Comparison of ENCODE assay signal across 8 mouse cellular contexts in genomic region chr2:59424729-59425128, GRCm38 (mm10). TPM values are rescaled to one million over a fixed set of nuclear protein-coding genes. Genes with fewer than 3 reads are reported as not detected.
DNase-seq lines count a peak whose midpoint lies in the region; ATAC-seq lines count a peak whose summit lies in the region.

No protein-coding gene starts in this region.

- peak; percentile 44 to 73 for DNase-seq in adrenal gland, adult (ENCODE audit: inconsistent age in 2 of 2, low spot score in 1 of 2)
- DNase-seq in adrenal gland, adult 8-10 months: no peak
- DNase-seq in ovary, adult 18-20 months (ENCODE audit: low spot score): peak; percentile 47
- DNase-seq in ovary, postnatal 10 days (ENCODE audit: low spot score): no peak
- DNase-seq in right cerebral cortex, postnatal 14 days: peak; percentile 22
- DNase-seq in spleen, adult 12 weeks (ENCODE audit: low spot score): no peak

- H3K4me2 ChIP-seq in hindbrain, embryonic 15.5 days: no peak overlapping the region
- no peak overlapping the region for H3K4me2 ChIP-seq in limb, embryonic 13.5 days (replicated peaks)

- no peak overlapping the region for H3K4me3 ChIP-seq in hindbrain, embryonic 15.5 days
- no peak overlapping the region for H3K4me3 ChIP-seq in limb, embryonic 13.5 days

- WGBS in hindbrain, embryonic 15.5 days: 53% methylated on average over 5 of the region's 5 CpGs
- WGBS in limb, embryonic 13.5 days: 20% methylated on average over 5 of the region's 5 CpGs

- H3K27ac ChIP-seq in hindbrain, embryonic 15.5 days (replicated peaks): no peak overlapping the region
- no peak overlapping the region for H3K27ac ChIP-seq in limb, embryonic 13.5 days

- peak; percentile 70 for ATAC-seq in hindbrain, embryonic 15.5 days (ENCODE audit: low FRiP score, low read depth)
- peak; percentile 84 for ATAC-seq in limb, embryonic 13.5 days (ENCODE audit: low FRiP score, low read depth)

- no peaks in the 10 kb centered on the region for H3K36me3 ChIP-seq in hindbrain, embryonic 15.5 days
- no peaks in the 10 kb centered on the region for H3K36me3 ChIP-seq in limb, embryonic 13.5 days

- H3K9me3 ChIP-seq in hindbrain, embryonic 15.5 days: no peaks in the 10 kb centered on the region
- no peaks in the 10 kb centered on the region for H3K9me3 ChIP-seq in limb, embryonic 13.5 days

- H3K4me1 ChIP-seq in hindbrain, embryonic 15.5 days (replicated peaks): 0 out of 2 replicates have a peak, but pooled peaks cover 5% of the 10 kb centered on the region
- H3K4me1 ChIP-seq in limb, embryonic 13.5 days: peaks cover 24% of the 10 kb centered on the region

- H3K9ac ChIP-seq in hindbrain, embryonic 15.5 days: no peak overlapping the region
- no peak overlapping the region for H3K9ac ChIP-seq in limb, embryonic 13.5 days

- no peaks in the 10 kb centered on the region for H3K27me3 ChIP-seq in hindbrain, embryonic 15.5 days
- no peaks in the 10 kb centered on the region for H3K27me3 ChIP-seq in limb, embryonic 13.5 days

RNA-seq across cellular contexts. Expression of gene Dapl1, which starts 59.7 kb away (rescaled TPM):
- total RNA-seq in adrenal gland, adult 8-10 months (2022): not detected
- 1.2 and 1.7 TPM in 2 replicates for polyA plus RNA-seq in hindbrain, embryonic 15.5 days (2015; fragmentation: Nextera tagmentation; extraction: Ambion mirVana)
- polyA plus RNA-seq in limb, embryonic 13.5 days (2015; fragmentation: Nextera tagmentation; extraction: Ambion mirVana): 1.2 and 1.7 TPM in 2 replicates

Comparison
In these comparisons a context has a peak if more than half of its experiments do, and no peak if none do; other contexts are left out.
1. DNase-seq: peak in adrenal gland, adult (2 of 2), ovary, adult 18-20 months (single experiment) and right cerebral cortex, postnatal 14 days (single experiment); none in adrenal gland, adult 8-10 months (single experiment), ovary, postnatal 10 days (single experiment) and spleen, adult 12 weeks (single experiment).